Mouse (Mus musculus) layer of hippocampus, postnatal 14 days (tissue): ENCODE data around the gene Zdhhc17. TPM values are rescaled to one million over a fixed set of nuclear protein-coding genes. Genes with fewer than 3 reads are reported as not detected.

Experiments used
- DNase-seq, 2 experiments: peaks; one replicate each; pipeline ENCODE4 v3.0.0; 2021 to 2022; ENCODE audit warnings: low spot score in 2 of 2, mixed read lengths in 1 of 2
- total RNA-seq, 2 experiments: library from RNA; stranded (reverse); gene quantifications; 2 replicates each; pipeline ENCODE4 v1.2.3; 2021

The Zdhhc17 gene
- total RNA-seq, 2 experiments from 2014 or later: 84.5 to 89.9 TPM

GRCm38 (mm10) chr10:110929756-110930155, 80.2 kb downstream of the Zdhhc17 start:
- DNase-seq: no peak

GRCm38 (mm10) chr10:110927491-110927890, 82.4 kb downstream of the Zdhhc17 start:
- no peak for DNase-seq

GRCm38 (mm10) chr10:110922612-110923011, 87.3 kb downstream of the Zdhhc17 start:
- no peak for DNase-seq

GRCm38 (mm10) chr10:110921890-110922289, 88.0 kb downstream of the Zdhhc17 start:
- no peak for DNase-seq

- DNase-seq: no peak
Observed at GRCm38 (mm10) chr10:110920368-110920950, 89.5 kb downstream of the Zdhhc17 start.

- DNase-seq: peak; percentile 66 to 71
Observed at GRCm38 (mm10) chr10:110919531-110920343, 90.2 kb downstream of the Zdhhc17 start, which contains the start of gene Csrp2. TSS of gene Csrp2 (plus strand) at chr10:110919789.

GRCm38 (mm10) chr10:110918414-110919391, 91.2 kb downstream of the Zdhhc17 start:
- no peak for DNase-seq

GRCm38 (mm10) chr10:110917521-110917920, 92.4 kb downstream of the Zdhhc17 start:
- no peak for DNase-seq

GRCm38 (mm10) chr10:110916666-110917344, 93.1 kb downstream of the Zdhhc17 start:
- no peak for DNase-seq

- no peak for DNase-seq
Observed at GRCm38 (mm10) chr10:110903862-110904261, 106.1 kb downstream of the Zdhhc17 start.

- no peak for DNase-seq
Observed at GRCm38 (mm10) chr10:110899744-110900501, 110.0 kb downstream of the Zdhhc17 start.

Other genes with a start within 250 kb of the Zdhhc17 start
- 10 to 100 TPM; 40.3 to 59.2 TPM for gene Csrp2, start 90.4 kb downstream of the Zdhhc17 start, total RNA-seq
- 10 to 100 TPM; 55.7 to 59.3 TPM for gene Osbpl8, start 154.6 kb upstream of the Zdhhc17 start, total RNA-seq